Mouse (Mus musculus) hindbrain, embryonic 11.5 days (tissue): ENCODE measurements at regions not wholly inside any gene's neighbourhood (a gene's known extent, or its start where the extent isn't known, plus 50 kb on each side); places are given as distances from the start of the nearest gene placed in this dataset.

ENCODE experiments used
- ATAC-seq: fragments of 200-750 bp; cut with Nextera tagmentation; 2 replicates; pipeline ENCODE4 v1.8.0; 2017; ENCODE audit warnings: mild to moderate bottlenecking, moderate TSS enrichment, moderate library complexity; ENCODE audit not compliant: low FRiP score
- DNase-seq: peaks from one replicate; pipeline ENCODE4 v3.0.0-alpha.2; 2015; ENCODE audit warnings: low spot score
- H3K27ac ChIP-seq: fragments of 300-500 bp; sonication (generic); 2 replicates; pipeline ENCODE4 v1.5.1; 2014; ENCODE audit warnings: mild to moderate bottlenecking, low read depth, low read length
- H3K27me3 ChIP-seq: fragments of 300-500 bp; sonication (generic); 2 replicates; pipeline ENCODE4 v1.6.1; 2014; ENCODE audit warnings: mild to moderate bottlenecking, low read length, moderate library complexity, mixed read lengths; ENCODE audit not compliant: control insufficient read depth, insufficient read depth
- H3K36me3 ChIP-seq: fragments of 300-500 bp; sonication (generic); 2 replicates; pipeline ENCODE4 v1.6.1; 2014; ENCODE audit warnings: mild to moderate bottlenecking, low read length, moderate library complexity, mixed read lengths; ENCODE audit not compliant: control insufficient read depth, insufficient read depth
- H3K4me1 ChIP-seq: fragments of 300-500 bp; sonication (generic); replicated peaks from 2 replicates; pipeline ENCODE4 v1.6.1; 2014; ENCODE audit warnings: low read length, mixed read lengths; ENCODE audit not compliant: control insufficient read depth, insufficient read depth
- H3K4me2 ChIP-seq: fragments of 300-500 bp; sonication (generic); replicated peaks from 2 replicates; pipeline ENCODE4 v1.6.1; 2014; ENCODE audit warnings: mild to moderate bottlenecking, low read depth, low read length
- H3K4me3 ChIP-seq: fragments of 300-500 bp; sonication (generic); 2 replicates; pipeline ENCODE4 v1.5.1; 2014; ENCODE audit warnings: low read depth, low read length
- H3K9ac ChIP-seq: fragments of 300-500 bp; sonication (generic); 2 replicates; pipeline ENCODE4 v1.6.1; 2014; ENCODE audit warnings: low read depth, low read length
- H3K9me3 ChIP-seq: fragments of 300-500 bp; sonication (generic); 2 replicates; pipeline ENCODE4 v1.6.1; 2016; ENCODE audit warnings: low read length; ENCODE audit not compliant: control insufficient read depth
- WGBS: fragments of 180-500 bp; shearing (Covaris S2); extraction: QIAGEN DNeasy Blood & Tissue Kit; methylation state at CpG from one replicate; pipeline ENCODE4 v1.1.7; 2014; 5-methylcytosine and 5-hydroxymethylcytosine counted together

DNA sequence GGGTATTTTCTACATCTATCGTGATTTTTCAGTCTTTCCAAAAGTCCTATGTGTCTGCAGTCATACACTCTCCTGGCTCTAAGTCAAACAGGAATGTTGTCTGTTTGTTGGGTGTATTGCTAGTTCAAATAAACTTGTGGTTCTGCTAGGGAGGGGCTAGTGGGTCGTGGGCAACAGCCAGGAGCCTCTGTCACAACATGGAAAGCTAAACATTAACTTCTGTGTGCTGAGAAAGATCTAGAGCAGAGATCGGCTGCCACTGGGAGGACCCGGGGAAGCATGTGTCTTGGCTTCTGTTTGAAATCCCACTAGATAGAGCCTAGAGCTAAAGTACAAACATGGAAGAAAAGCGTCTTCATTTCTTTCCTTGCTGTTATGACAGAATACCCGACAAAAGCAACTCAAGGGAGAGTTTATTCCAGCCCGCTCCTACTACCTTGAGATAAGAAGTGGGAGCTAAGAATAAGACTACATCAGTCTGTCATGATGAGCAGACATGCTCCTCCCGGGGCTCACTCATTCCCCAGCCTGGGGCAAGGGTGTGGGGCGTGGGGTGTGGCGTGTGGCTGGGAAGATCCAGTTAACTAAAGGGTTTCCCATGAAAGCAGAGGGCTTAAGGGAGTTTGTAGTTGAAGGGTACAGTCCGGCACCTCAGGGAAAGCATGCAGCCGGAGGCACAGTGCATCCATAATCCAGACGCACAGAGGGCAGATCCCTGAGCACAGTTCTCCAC is 190.7 kb downstream of the Rybp start:
- H3K27ac ChIP-seq: no peak overlapping the region
- no peak overlapping the region for H3K4me2 ChIP-seq
- no peaks in the 10 kb centered on the region for H3K36me3 ChIP-seq
- no peak overlapping the region for H3K9ac ChIP-seq
- WGBS: 78% methylated on average over 13 of the region's 13 CpGs
- no peak overlapping the region for H3K4me3 ChIP-seq
- no peaks in the 10 kb centered on the region for H3K4me1 ChIP-seq
- DNase-seq: no peak
- ATAC-seq: no peak
- H3K27me3 ChIP-seq: no peaks in the 10 kb centered on the region
- H3K9me3 ChIP-seq: no peaks in the 10 kb centered on the region

DNA sequence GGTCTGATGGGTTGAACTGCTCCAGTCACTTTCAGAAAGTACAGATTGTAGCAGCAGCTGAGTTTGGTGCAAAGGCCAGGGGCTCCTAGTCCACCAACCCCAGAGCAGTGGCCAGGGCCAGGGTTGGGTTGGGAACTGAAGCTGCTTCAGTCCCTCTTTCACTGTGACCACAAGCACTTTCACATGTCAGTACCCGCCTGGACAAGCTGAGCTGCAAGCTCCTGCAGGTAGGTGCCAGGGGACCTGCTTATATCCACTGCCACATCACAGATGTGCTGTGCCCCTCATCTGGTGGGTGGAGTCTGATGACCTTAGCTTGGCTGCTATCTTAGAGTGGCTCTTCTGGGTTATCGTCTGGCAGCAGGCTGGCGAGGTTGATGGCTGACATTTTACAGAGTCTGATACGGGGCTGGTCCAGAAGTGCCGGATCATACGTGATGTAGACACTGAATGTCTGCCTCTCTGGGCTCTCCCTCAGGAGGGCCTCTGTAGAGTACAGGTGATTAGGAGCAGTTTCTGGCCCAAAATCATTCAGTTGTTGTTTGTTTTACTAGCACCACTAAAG is 192.6 kb downstream of the Rybp start:
- no peak overlapping the region for H3K27ac ChIP-seq
- DNase-seq (no peak), ATAC-seq (no peak)
- H3K4me2 ChIP-seq: no peak overlapping the region
- H3K36me3 ChIP-seq: no peaks in the 10 kb centered on the region
- H3K9ac ChIP-seq: no peak overlapping the region
- 85% methylated on average over 6 of the region's 6 CpGs for WGBS
- no peaks in the 10 kb centered on the region for H3K9me3 ChIP-seq
- no peak overlapping the region for H3K4me3 ChIP-seq
- H3K4me1 ChIP-seq: no peaks in the 10 kb centered on the region
- no peaks in the 10 kb centered on the region for H3K27me3 ChIP-seq

DNA sequence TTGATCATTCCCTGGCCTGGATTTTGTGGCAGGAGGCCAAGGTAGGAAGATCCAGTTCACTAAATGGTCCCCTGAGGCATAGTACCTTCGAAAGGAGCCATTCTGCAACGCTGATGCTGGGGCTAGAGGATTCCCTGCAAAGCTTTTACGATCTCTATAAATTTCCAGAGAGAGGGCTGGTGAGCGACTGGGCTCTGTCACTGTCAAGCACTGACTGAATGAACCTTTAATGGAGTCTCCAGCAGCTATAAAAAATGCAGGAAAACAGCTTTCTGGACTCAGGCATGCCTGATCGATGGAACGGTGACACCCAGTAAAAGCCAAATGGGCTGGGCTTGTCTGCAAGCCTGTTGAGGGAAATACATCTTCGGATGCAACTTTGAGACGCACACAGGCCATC is 194.4 kb downstream of the Rybp start:
- WGBS: 85% methylated on average over 8 of the region's 8 CpGs
- no peak overlapping the region for H3K4me3 ChIP-seq
- H3K9me3 ChIP-seq: no peaks in the 10 kb centered on the region
- no peak overlapping the region for H3K9ac ChIP-seq
- no peaks in the 10 kb centered on the region for H3K4me1 ChIP-seq
- no peak overlapping the region for H3K27ac ChIP-seq
- DNase-seq (no peak), ATAC-seq (no peak)
- no peaks in the 10 kb centered on the region for H3K36me3 ChIP-seq
- H3K27me3 ChIP-seq: no peaks in the 10 kb centered on the region
- H3K4me2 ChIP-seq: no peak overlapping the region

DNA sequence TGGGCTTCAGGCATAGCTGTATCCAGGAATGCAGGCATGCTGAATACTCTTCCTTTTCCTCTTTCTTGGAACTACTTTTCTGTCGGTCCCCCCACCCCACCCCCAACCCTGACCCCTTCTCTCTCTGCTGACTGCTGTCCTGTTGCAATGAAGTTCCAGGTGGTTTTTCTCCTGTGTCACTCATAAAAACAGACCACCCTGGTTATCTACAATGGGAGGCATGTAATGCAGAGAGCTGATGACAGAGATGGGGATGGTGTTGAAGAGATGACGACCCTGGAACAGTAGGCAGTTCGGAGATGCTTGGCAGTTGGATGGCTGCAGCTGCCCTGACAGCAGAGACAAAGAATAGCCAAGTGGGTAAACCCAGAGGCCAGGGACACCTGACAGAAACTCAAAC is 195.5 kb downstream of the Rybp start:
- no peaks in the 10 kb centered on the region for H3K36me3 ChIP-seq
- H3K9me3 ChIP-seq: no peaks in the 10 kb centered on the region
- WGBS: 73% methylated on average over 3 of the region's 3 CpGs
- DNase-seq (no peak), ATAC-seq (no peak)
- H3K4me2 ChIP-seq: no peak overlapping the region
- H3K9ac ChIP-seq: no peak overlapping the region
- H3K4me1 ChIP-seq: no peaks in the 10 kb centered on the region
- no peaks in the 10 kb centered on the region for H3K27me3 ChIP-seq
- no peak overlapping the region for H3K4me3 ChIP-seq
- no peak overlapping the region for H3K27ac ChIP-seq

DNA sequence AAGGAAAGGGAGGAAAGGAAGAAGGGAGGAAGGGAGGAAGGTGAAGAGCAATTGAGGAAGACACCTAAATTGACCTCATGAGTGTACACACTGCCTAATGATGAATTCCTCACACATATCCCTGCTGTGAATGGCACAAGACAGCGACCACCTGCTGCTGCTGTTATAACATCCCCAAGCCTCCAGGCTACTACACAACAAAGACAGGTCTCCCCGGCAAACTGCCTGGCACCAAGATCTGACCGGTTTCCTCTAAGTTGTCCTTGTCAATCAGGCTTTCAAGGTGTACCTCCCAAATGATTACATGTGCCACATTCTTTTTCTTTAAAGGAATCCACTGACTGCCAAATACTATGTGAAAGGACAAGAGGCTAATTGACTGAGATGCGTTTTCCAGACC is 198.7 kb downstream of the Rybp start:
- Histone ChIP-seq H3K9me3 (no peaks in the 10 kb centered on the region), H3K4me1 (no peaks in the 10 kb centered on the region), H3K9ac (no peak overlapping the region), H3K27ac (no peak overlapping the region), H3K36me3 (no peaks in the 10 kb centered on the region), H3K4me3 (no peak overlapping the region), H3K4me2 (no peak overlapping the region), H3K27me3 (no peaks in the 10 kb centered on the region)
- WGBS: 60% methylated on average over 4 of the region's 4 CpGs
- DNase-seq (no peak), ATAC-seq (no peak)

DNA sequence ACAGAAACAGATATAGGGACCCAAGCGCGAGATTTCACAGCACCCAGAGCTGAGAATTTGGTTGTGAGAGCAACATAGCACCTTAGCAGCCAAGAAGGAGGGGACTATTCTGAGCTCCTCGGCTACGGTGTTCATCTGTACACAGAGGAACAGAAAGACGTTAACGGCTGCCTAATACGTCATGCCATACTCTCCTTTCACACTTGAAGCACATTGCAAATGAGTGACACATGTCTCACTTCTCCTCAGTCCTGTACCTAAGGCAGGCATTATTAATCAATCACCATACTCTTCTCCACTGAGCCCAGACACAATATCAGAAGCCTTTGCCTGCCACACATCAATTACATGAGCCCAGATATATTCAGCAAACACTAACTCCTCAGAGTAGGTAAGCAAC is 200.5 kb downstream of the Rybp start:
- no peaks in the 10 kb centered on the region for H3K36me3 ChIP-seq
- H3K4me3 ChIP-seq: no peak overlapping the region
- no peaks in the 10 kb centered on the region for H3K4me1 ChIP-seq
- DNase-seq: no peak
- no peak overlapping the region for H3K9ac ChIP-seq
- 90% methylated on average over 7 of the region's 7 CpGs for WGBS
- no peaks in the 10 kb centered on the region for H3K9me3 ChIP-seq
- H3K4me2 ChIP-seq: no peak overlapping the region
- no peak overlapping the region for H3K27ac ChIP-seq
- no peak for ATAC-seq
- H3K27me3 ChIP-seq: no peaks in the 10 kb centered on the region

DNA sequence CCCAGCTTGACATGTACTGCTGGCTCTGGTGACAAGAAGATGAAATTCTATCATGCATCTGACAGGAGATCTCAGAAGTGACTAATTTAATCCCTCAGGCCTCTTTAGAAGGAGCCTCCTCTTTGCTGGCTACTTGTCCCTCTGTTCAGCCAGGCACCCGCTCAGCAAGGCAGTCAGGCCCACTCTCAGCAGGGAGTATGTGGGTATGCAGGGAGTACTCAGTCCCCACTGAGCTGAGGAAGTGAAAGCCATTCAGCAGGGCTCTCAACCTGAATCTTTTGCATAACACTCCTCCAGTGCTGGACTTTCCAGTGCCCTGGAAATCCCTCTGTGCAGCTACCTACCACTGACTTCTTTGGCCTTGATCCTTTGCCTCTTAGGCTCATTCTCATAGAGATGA is 201.3 kb downstream of the Rybp start:
- no peak for DNase-seq
- no peak overlapping the region for H3K4me2 ChIP-seq
- H3K9me3 ChIP-seq: no peaks in the 10 kb centered on the region
- no peak overlapping the region for H3K4me3 ChIP-seq
- H3K9ac ChIP-seq: no peak overlapping the region
- ATAC-seq: no peak
- H3K36me3 ChIP-seq: no peaks in the 10 kb centered on the region
- no peak overlapping the region for H3K27ac ChIP-seq
- 29% methylated on average over 1 of the region's 1 CpGs for WGBS
- no peaks in the 10 kb centered on the region for H3K4me1 ChIP-seq
- no peaks in the 10 kb centered on the region for H3K27me3 ChIP-seq

DNA sequence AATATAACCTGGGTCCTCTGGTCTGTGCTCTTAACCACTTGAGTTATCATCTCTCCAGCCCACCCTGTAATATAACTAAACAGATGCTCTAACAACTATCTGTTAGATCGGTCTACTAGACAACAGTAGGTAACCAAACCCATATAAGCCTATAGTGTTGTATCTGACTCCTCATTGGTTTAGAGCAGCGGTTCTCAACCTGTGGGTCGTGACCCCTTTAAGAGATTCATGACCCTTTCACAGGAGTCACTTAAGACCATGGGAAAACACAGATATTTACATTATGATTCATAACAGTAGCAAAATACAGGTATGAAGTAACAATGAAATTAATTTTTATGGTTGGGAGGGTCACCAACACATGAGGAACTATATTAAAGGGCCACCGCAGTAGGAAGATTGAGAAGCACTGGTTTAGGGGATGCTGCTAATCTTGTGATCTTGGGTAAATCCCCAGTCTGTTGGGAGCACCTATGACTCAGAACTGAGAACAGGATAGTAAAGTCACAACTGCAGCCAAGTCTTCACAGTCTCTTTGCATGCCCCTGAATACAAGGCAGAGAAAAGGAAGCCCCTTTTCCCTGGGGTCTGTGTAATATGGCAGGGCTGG is 203.3 kb downstream of the Rybp start:
- H3K4me1 ChIP-seq: no peaks in the 10 kb centered on the region
- ATAC-seq (no peak), DNase-seq (no peak)
- no peaks in the 10 kb centered on the region for H3K36me3 ChIP-seq
- H3K9ac ChIP-seq: no peak overlapping the region
- no peak overlapping the region for H3K27ac ChIP-seq
- no peaks in the 10 kb centered on the region for H3K9me3 ChIP-seq
- H3K4me2 ChIP-seq: no peak overlapping the region
- no peaks in the 10 kb centered on the region for H3K27me3 ChIP-seq
- 94% methylated on average over 4 of the region's 4 CpGs for WGBS
- H3K4me3 ChIP-seq: no peak overlapping the region

DNA sequence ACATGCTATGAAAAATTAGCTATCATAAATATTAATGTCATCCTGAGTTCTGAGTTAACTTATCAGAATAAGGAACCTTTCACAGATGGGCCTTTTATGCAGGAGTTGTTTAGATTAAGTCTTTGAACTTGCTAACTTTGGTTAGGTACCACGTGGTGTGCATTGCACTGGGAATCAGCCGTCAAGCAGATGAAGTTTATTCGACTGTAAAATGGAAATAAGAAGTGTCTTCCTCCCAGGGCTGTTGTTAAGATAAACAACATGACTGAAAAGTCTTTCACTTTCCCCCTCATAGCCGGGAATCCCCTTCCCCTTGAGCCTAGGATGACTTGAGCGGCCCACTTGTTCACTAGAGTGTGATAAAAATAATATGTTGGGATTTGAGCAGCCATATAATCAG is 204.2 kb downstream of the Rybp start:
- H3K27ac ChIP-seq: no peak overlapping the region
- no peak overlapping the region for H3K4me2 ChIP-seq
- no peaks in the 10 kb centered on the region for H3K9me3 ChIP-seq
- no peak overlapping the region for H3K4me3 ChIP-seq
- ATAC-seq (no peak), DNase-seq (no peak)
- no peaks in the 10 kb centered on the region for H3K36me3 ChIP-seq
- no peak overlapping the region for H3K9ac ChIP-seq
- no peaks in the 10 kb centered on the region for H3K4me1 ChIP-seq
- 88% methylated on average over 5 of the region's 5 CpGs for WGBS
- no peaks in the 10 kb centered on the region for H3K27me3 ChIP-seq
